Mouse (Mus musculus) adrenal gland (tissue): ENCODE data around the gene Slc9a1.

Experiments
- intact Hi-C: fragments of 180-260 bp; cut with DNase I; formaldehyde crosslinking; loops from one replicate; pipeline ENCODE4 v1.15.1; 2025

Slc9a1 gene

DNA sequence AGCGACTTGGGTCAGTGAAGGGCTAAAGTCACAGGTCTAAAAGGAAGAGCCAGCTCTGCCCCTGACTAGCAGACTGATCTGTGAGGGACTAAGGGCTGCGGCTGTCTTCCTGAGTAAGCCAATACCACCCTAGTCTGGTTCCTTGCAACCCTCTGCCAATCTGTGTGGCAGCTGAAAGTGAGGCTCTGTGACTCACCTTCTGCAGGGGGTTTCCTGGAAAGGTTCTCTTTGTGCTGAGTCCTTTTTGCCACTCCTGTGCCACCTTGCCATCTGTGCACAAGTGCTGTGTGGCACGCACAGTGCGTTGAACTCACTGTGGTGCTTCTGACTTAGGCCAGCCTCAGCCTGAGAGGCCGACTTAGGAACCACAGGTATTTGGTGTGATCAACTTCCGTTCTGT lies 30.0 kb downstream of the Slc9a1 start:
- intact Hi-C loops = no loop called here

GRCm38 (mm10) chr4:133400098-133400497 lies 30.6 kb downstream of the Slc9a1 start:
- intact Hi-C loops = no loop called here

DNA sequence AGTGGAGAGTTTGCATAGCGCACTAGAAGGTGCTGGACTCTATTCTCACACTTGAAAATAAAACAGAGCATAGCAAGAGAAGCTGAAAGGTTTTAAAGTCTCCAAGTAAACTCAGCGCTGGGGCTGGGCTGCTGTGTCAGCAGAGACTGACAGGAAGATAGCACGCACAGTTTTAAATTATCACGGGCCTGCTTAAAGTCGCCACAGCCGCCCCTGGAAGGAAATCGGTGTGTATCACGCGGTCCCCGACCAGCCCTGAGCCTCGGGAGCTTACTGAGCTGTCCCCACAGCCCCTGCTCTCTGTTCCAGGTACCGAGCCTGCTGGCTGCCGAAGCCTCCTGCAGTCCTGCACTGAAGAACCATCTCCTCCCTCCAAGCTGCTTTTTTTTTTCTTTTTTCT lies 32.5 kb downstream of the Slc9a1 start:
- intact Hi-C loops = no loop called here

DNA sequence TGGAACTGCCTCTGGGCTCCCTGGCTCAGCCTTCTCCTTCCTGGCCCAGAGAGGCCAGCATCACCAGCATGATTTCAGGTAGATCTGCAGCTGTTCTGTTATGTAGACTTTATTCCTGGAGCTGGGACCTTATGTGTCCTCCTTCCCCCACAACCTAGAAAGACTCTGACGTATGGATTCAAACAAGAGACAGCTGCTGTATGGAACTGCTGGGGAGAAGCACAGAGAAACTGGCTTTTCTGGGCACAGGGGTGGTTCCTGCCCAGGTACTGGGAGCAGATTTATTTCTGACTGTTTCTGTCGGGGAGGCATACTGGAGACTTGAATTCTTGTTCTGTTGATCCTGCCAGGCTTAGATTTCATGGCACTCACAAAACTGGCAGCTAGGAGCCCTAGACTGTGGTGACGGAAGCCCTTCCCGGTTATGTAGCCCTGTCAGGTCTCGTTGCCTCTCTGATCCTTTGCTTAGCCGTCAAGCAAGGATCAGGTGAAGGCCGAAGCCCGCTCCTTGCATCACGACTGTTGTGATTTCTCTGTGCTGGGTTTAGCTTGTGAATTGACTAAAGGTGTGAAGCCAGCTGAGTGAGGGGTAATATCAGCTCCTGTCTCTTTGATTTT lies 34.2 kb downstream of the Slc9a1 start:
- intact Hi-C loops = no loop called here

- intact Hi-C loops = no loop called here
Observed at GRCm38 (mm10) chr4:133404256-133404655, 34.8 kb downstream of the Slc9a1 start.

DNA sequence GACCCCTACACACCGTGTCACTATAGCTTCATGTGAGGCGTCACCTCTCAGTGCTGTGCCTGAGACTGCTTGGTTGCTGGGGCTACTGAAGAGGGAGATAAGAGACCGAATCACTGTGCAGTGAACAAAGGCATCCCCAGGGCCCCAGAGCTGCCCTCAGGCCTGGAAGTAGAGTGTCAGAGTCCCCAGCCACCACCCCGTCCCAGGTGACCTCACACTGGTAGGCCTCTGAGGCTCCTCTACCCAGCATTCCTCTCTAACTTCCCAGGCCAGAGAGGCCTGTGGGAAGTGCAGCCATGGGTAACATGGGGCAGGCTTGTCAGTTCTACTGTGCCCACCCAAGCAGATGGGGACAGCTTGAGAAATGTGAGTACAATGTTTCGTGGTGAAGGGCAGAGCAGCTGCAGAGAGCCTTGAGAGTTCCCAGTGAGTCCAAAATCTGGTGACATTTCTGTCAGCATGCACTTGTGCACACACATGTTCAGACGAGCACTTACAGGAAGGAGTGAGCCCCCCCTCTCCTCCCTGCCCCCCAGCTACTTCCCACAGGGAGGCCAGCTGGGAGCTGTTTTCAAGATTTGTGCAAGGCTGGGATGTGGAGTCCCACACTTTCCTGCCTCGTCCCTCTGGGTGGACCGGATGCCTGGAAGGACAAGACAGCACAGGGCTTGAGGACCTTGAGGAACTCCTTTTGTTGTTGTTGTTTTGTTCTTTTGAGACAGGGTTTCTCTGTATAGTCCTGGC lies 37.0 kb downstream of the Slc9a1 start:
- intact Hi-C loops = no loop called here

DNA sequence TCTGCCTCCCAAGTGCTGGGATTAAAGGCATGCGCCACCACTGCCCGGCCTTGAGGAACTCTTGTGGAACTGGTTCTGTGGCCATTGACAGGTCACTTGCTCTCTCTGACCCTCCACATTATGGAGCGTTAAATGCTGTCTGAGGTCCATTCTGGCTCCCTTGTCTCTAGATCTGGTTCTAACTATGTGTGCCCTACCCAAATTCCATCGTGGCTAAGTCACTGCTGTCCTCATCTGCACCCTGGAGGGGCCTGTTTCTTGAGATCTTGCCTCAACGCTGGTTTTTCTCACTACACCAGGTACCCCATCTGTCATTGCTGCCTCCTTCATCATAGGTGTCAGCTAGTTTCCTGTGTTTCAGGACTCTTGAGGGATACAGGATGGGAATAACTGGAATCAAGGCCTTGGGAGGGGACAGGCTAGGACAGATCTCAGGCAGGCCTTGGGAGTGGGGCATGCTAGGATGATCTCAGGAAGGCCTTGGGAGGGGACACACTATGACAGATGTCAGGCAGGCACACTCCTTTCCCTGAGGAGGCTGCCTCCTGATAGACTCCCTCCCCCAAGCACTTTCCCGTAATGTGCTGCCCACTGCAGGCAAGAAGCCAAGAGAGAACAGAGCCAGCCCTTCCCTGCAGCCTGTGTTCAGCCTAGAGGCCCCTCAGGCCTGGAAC lies 37.7 kb downstream of the Slc9a1 start:
- intact Hi-C loops = no loop called here

DNA sequence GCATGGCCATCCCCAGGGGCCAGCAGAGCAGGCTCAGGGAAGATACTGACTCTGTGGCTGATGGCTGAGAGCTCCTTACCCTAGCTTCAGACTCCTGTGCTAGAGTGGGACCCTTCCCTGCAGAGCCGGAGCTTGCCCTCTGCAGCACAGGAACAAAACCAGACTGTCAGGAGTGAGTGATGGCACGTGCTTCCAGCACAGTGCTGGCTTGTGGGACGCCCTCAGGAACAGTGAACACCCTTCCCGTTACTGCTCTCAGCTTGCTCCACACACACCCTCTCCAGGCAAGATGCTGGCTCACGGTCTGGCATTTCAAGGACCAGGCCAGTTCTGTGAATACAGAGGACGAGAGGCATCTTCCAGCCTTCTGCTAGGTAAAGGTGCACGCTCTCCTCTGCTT lies 38.5 kb downstream of the Slc9a1 start:
- intact Hi-C loops = no loop called here

- intact Hi-C loops = no loop called here
Observed at GRCm38 (mm10) chr4:133410994-133411393, 41.5 kb downstream of the Slc9a1 start.

DNA sequence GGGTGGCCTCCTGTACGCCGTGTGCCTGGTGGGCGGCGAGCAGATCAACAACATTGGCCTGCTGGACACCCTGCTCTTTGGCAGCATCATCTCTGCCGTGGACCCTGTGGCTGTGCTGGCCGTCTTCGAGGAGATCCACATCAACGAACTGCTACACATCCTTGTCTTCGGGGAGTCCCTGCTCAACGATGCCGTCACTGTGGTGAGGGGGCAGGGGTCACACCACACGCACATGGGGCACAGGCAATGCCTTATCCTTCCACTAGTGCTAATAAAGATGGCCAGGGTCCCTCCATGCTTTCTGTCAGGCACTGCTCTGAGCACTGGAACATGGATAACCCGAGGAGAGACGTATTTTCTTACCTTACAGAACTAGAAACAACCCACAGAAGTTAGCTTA lies 42.6 kb downstream of the Slc9a1 start:
- intact Hi-C loops = no loop called here

- intact Hi-C loops = no loop called here
Observed at GRCm38 (mm10) chr4:133412575-133413540, 43.4 kb downstream of the Slc9a1 start.

- intact Hi-C loops = no loop called here
Observed at GRCm38 (mm10) chr4:133413617-133414016, 44.1 kb downstream of the Slc9a1 start.

- intact Hi-C loops = loop anchor here (5.0 kb wide), 1 partner anchor 68 kb away; no protein-coding TSS in a partner anchor
Observed at GRCm38 (mm10) chr4:133414920-133415319, 45.4 kb downstream of the Slc9a1 start.

- intact Hi-C loops = loop anchor here (5.0 kb wide), 3 partner anchors 72 to 107 kb away; no protein-coding TSS in a partner anchor
Observed at GRCm38 (mm10) chr4:133419312-133420004, 50.0 kb downstream of the Slc9a1 start.

DNA sequence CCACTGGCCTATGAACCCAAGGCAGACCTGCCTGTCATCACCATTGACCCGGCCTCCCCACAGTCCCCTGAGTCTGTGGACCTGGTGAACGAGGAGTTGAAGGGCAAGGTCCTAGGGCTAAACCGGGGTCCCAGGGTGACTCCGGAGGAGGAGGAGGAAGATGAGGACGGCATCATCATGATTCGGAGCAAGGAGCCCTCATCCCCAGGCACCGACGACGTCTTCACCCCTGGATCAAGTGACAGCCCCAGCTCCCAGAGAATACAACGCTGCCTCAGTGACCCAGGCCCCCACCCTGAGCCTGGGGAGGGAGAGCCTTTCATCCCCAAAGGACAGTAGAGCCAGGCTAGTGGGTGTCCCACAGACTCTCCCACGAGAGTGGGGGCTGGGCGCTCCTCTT lies 52.5 kb downstream of the Slc9a1 start:
- intact Hi-C loops = loop anchor here (5.0 kb wide), 2 partner anchors 90 to 110 kb away; no protein-coding TSS in a partner anchor

DNA sequence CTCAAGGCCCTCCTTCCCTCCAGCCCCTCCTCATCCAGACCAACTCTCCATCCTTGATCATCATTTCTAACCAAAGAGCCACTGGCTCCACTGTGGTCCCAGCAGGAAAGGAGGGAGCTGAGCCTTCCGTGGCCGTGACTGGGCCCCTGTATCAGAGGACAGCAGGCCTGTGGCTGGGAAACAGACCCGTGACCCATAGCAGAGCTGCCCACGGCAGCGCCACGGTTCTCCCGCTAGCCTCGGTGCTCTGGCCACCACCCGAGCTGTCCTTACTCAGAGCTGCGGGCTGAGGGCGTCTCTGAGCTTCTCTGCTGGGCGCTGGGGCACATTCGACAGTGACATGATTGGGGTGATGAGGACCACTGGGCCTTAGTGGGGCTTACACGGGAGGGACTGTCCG lies 53.1 kb downstream of the Slc9a1 start:
- intact Hi-C loops = loop anchor here (5.0 kb wide), 2 partner anchors 90 to 110 kb away; no protein-coding TSS in a partner anchor

DNA sequence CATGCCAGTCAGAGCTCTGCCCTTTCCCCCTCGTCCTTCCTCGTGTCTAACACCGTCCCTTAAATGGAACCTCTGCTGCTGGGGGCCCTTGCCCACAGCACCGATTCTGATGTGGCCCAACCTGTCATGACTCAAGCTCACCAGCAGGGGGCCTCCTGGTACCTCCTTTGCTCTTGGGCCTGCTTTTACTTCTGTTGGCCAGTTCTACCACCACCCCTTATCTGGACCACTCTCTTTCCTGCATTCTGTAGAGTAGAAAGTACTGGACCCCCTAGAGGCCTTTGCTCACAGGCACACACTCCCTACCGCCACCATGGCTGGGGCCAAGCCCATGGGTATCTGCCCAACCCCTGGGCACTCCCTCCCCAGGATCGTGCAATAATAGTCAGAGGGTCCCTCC lies 53.6 kb downstream of the Slc9a1 start:
- intact Hi-C loops = loop anchor here (5.0 kb wide), 2 partner anchors 89 to 111 kb away; no protein-coding TSS in a partner anchor

GRCm38 (mm10) chr4:133423691-133424090 lies 54.2 kb downstream of the Slc9a1 start:
- intact Hi-C loops = loop anchor here (1.0 to 5.0 kb wide), 3 partner anchors 28 to 111 kb away; no protein-coding TSS in a partner anchor

GRCm38 (mm10) chr4:133424100-133424499 lies 54.6 kb downstream of the Slc9a1 start:
- intact Hi-C loops = loop anchor here (1.0 to 5.0 kb wide), 3 partner anchors 27 to 112 kb away; no protein-coding TSS in a partner anchor

DNA sequence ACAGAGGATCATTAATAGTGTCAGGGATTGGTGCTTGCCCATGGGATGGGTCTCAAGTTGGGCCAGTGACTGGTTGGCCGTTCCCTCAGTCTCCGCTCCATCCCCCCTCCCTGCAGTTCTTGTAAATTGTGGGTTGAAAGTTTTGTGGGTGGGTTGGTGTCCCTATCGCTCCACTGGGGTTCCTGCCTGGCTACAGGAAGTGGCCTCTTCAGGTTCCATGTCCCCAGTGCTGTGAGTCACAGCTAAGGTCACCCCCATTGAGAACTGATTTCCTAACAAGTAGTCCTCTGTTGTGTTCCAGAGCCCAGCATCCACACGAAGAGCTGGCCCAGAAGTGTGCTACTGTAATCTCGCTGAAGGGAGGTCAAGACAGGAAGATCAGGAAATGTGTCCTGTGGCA lies 56.6 kb downstream of the Slc9a1 start:
- intact Hi-C loops = no loop called here
